Mouse (Mus musculus) megakaryocyte progenitor cell, adult 5-6 weeks (primary cell): Measurements from ENCODE around the gene Prelid3b. TPM values are rescaled to one million over a fixed set of nuclear protein-coding genes. Genes with fewer than 3 reads are reported as not detected.
A peak's percentile ranks its signal among the peaks of the same experiment; 100 is the strongest.

ENCODE experiments used
- ATAC-seq: replicated peaks from 2 replicates; pipeline ENCODE4 v1.8.0; 2016; ENCODE audit warnings: mild to moderate bottlenecking, moderate TSS enrichment, inconsistent platforms; ENCODE audit not compliant: poor library complexity
- total RNA-seq, 2 experiments: library from RNA; stranded (forward) in 1 of 2; stranded (reverse) in 1 of 2; fragments of 157-497, 149-512 nt in 1 of 2; fragments of 200-1000 nt in 1 of 2; gene quantifications; 2 replicates each; pipeline versions ENCODE4 v1.2.3 to v1.2.4; 2015 to 2017

Gene Prelid3b
- total RNA-seq, 2 experiments from 2014 or later, result 87.2 to 145 TPM

- no peak for ATAC-seq
These were observed 43.8 kb downstream of the Prelid3b start for GRCm38 (mm10) chr2:174428996-174429591.

GRCm38 (mm10) chr2:174428076-174428835 is 44.6 kb downstream of the Prelid3b start:
- ATAC-seq, result no peak

GRCm38 (mm10) chr2:174426856-174427255 is 46.0 kb downstream of the Prelid3b start:
- no peak for ATAC-seq

GRCm38 (mm10) chr2:174424301-174425085 is 48.4 kb downstream of the Prelid3b start:
- ATAC-seq, result no peak

GRCm38 (mm10) chr2:174421107-174421506 is 51.8 kb downstream of the Prelid3b start:
- ATAC-seq, result no peak

- peak; percentile 96 for ATAC-seq
These were observed 57.1 kb downstream of the Prelid3b start, which contains the start of gene Nelfcd for GRCm38 (mm10) chr2:174415731-174416310. Gene Nelfcd, plus strand, starts transcription at chr2:174415804.

Other genes with a start within 250 kb of the Prelid3b start
- gene Gnas, start 188.8 kb downstream of the Prelid3b start, total RNA-seq (2015), result 564 and 566 TPM in 2 replicates
- gene Gnas, start 188.8 kb downstream of the Prelid3b start, total RNA-seq (2017), result 218 and 221 TPM in 2 replicates
- gene Gm20721, start 126.4 kb downstream of the Prelid3b start, total RNA-seq (2015), result 0.12 TPM in 1 of 2 replicates, not detected in the other
- gene Gm20721, start 126.4 kb downstream of the Prelid3b start, total RNA-seq (2017), result 3.1 and 3.3 TPM in 2 replicates
- gene Nelfcd, start 57.3 kb downstream of the Prelid3b start, total RNA-seq (2015), result 27.7 and 29.3 TPM in 2 replicates
- gene Nelfcd, start 57.3 kb downstream of the Prelid3b start, total RNA-seq (2017), result 33.8 and 43.0 TPM in 2 replicates
- gene Ctsz, start 34.0 kb downstream of the Prelid3b start, total RNA-seq (2015), result 190 and 207 TPM in 2 replicates
- gene Ctsz, start 34.0 kb downstream of the Prelid3b start, total RNA-seq (2017), result 307 and 339 TPM in 2 replicates
- gene Tubb1, start 22.4 kb downstream of the Prelid3b start, total RNA-seq (2015), result not detected in 2 replicates
- 0.30 TPM in 1 of 2 replicates, not detected in the other for gene Tubb1, start 22.4 kb downstream of the Prelid3b start, total RNA-seq (2017)
- 546 and 547 TPM in 2 replicates for gene Atp5e, start 9.0 kb downstream of the Prelid3b start, total RNA-seq (2015)
- gene Atp5e, start 9.0 kb downstream of the Prelid3b start, total RNA-seq (2017), result 250 and 276 TPM in 2 replicates
- 0.76 and 1.5 TPM in 2 replicates for gene Zfp831, start 170.5 kb upstream of the Prelid3b start, total RNA-seq (2015)
- gene Zfp831, start 170.5 kb upstream of the Prelid3b start, total RNA-seq (2017), result 0.67 and 1.1 TPM in 2 replicates